In genomic region chr3:130818467-130819030, GRCm38 (mm10) we compare ENCODE assay signal across 8 mouse cellular contexts.
DNase-seq lines count a peak whose midpoint lies in the region; ATAC-seq and TF ChIP-seq lines count a peak whose summit lies in the region.

No protein-coding gene starts in this region.

- 3% methylated on average over 18 of the region's 18 CpGs for WGBS in embryonic facial prominence, embryonic 14.5 days
- 1% methylated on average over 18 of the region's 18 CpGs for WGBS in limb, embryonic 13.5 days
- under 1% methylated on average over 18 of the region's 18 CpGs for WGBS in midbrain, embryonic 16.5 days
- 7% methylated on average over 18 of the region's 18 CpGs for WGBS in spleen, adult 2 months

- no peaks in the 10 kb centered on the region for H3K36me3 ChIP-seq in embryonic facial prominence, embryonic 14.5 days (ENCODE audit: control insufficient read depth, insufficient read depth, low read length)
- H3K36me3 ChIP-seq in limb, embryonic 13.5 days = no peaks in the 10 kb centered on the region
- no peaks in the 10 kb centered on the region for H3K36me3 ChIP-seq in midbrain, embryonic 16.5 days (ENCODE audit: control insufficient read depth, insufficient read depth, low read length)
- no peaks in the 10 kb centered on the region for H3K36me3 ChIP-seq in spleen, adult 2 months (ENCODE audit: control insufficient read depth, insufficient read depth, low read length)

- H3K27me3 ChIP-seq in embryonic facial prominence, embryonic 14.5 days (replicated peaks; ENCODE audit: control insufficient read depth, insufficient read depth, low read length) = no peaks in the 10 kb centered on the region
- H3K27me3 ChIP-seq in limb, embryonic 13.5 days = no peaks in the 10 kb centered on the region
- no peaks in the 10 kb centered on the region for H3K27me3 ChIP-seq in midbrain, embryonic 16.5 days (ENCODE audit: control insufficient read depth, insufficient read depth, low read depth, low read length)
- no peaks in the 10 kb centered on the region for H3K27me3 ChIP-seq in spleen, adult 2 months (ENCODE audit: control insufficient read depth, insufficient read depth, low read length)

- peak; percentile 80 for DNase-seq in 3134 (ENCODE audit: extremely low read depth, insufficient read length, low spot score)
- peak; percentile 90 to 95 for DNase-seq in adrenal gland, postnatal 36 days
- DNase-seq in embryonic facial prominence, embryonic 14.5 days (ENCODE audit: low spot score) = peak; percentile 93
- DNase-seq in heart, adult 9 months (ENCODE audit: low spot score in 2 of 2) = peak; percentile 24 to 67
- peak; percentile 80 for DNase-seq in kidney, adult 9 months
- peak; percentile 61 to 85 for DNase-seq in spleen, adult 2 months (ENCODE audit: low read depth in 1 of 2, low spot score in 2 of 2)

- H3K4me1 ChIP-seq in embryonic facial prominence, embryonic 14.5 days (ENCODE audit: control insufficient read depth, insufficient read depth, low read length) = peaks cover 17% of the 10 kb centered on the region
- peaks cover 22% of the 10 kb centered on the region for H3K4me1 ChIP-seq in limb, embryonic 13.5 days
- peaks cover 10% of the 10 kb centered on the region; the same call in 1 of the 2 replicates for H3K4me1 ChIP-seq in midbrain, embryonic 16.5 days (ENCODE audit: control insufficient read depth, insufficient read depth, low read length)
- H3K4me1 ChIP-seq in spleen, adult 2 months (ENCODE audit: control insufficient read depth, insufficient read depth, insufficient read length) = no peaks in the 10 kb centered on the region

- no peaks in the 10 kb centered on the region for H3K9me3 ChIP-seq in embryonic facial prominence, embryonic 14.5 days (ENCODE audit: control insufficient read depth, low read length)
- no peaks in the 10 kb centered on the region for H3K9me3 ChIP-seq in limb, embryonic 13.5 days
- no peaks in the 10 kb centered on the region; the same call in 1 of the 2 replicates for H3K9me3 ChIP-seq in midbrain, embryonic 16.5 days (replicated peaks; ENCODE audit: control insufficient read depth, low read length, poor library complexity, severe bottlenecking)

- no peak for TF ChIP-seq POLR2A in spleen, adult 2 months (IDR thresholded peaks at IDR 0.05; ENCODE audit: low read depth, low read length)

- H3K9ac ChIP-seq in embryonic facial prominence, embryonic 14.5 days (ENCODE audit: low read depth, low read length) = 0 out of 2 replicates have a peak overlapping the region, but pooled peaks have one; percentile 38
- peak overlapping the region; percentile 57 for H3K9ac ChIP-seq in limb, embryonic 13.5 days
- peak overlapping the region; percentile 49 for H3K9ac ChIP-seq in midbrain, embryonic 16.5 days (ENCODE audit: low read depth, low read length)

- H3K27ac ChIP-seq in embryonic facial prominence, embryonic 14.5 days (replicated peaks; ENCODE audit: low read depth, low read length) = no peak overlapping the region
- no peak overlapping the region for H3K27ac ChIP-seq in limb, embryonic 13.5 days
- H3K27ac ChIP-seq in midbrain, embryonic 16.5 days (ENCODE audit: low read length) = peak overlapping the region; percentile 48
- H3K27ac ChIP-seq in spleen, adult 2 months (ENCODE audit: insufficient read depth, low read length) = no peak overlapping the region

- TF ChIP-seq CTCF in spleen, adult 2 months (IDR thresholded peaks at IDR 0.05; ENCODE audit: extremely low read depth, insufficient read depth, insufficient read length, insufficient replicate concordance) = peak; percentile 91

- ATAC-seq in embryonic facial prominence, embryonic 14.5 days (ENCODE audit: low read depth) = peak; percentile 79
- peak; percentile 51; the same call in 1 of the 2 replicates for ATAC-seq in limb, embryonic 13.5 days (ENCODE audit: low FRiP score, low read depth)
- ATAC-seq in midbrain, embryonic 16.5 days = peak; percentile 86

- H3K4me2 ChIP-seq in embryonic facial prominence, embryonic 14.5 days (ENCODE audit: low read depth, low read length) = peak overlapping the region; percentile 52
- H3K4me2 ChIP-seq in limb, embryonic 13.5 days (replicated peaks) = peak overlapping the region; percentile 62
- peak overlapping the region; percentile 63 for H3K4me2 ChIP-seq in midbrain, embryonic 16.5 days (ENCODE audit: low read length)

- peak overlapping the region; percentile 31 for H3K4me3 ChIP-seq in embryonic facial prominence, embryonic 14.5 days (ENCODE audit: low read depth, low read length)
- peak overlapping the region; percentile 35 for H3K4me3 ChIP-seq in limb, embryonic 13.5 days
- peak overlapping the region; percentile 29 for H3K4me3 ChIP-seq in midbrain, embryonic 16.5 days (ENCODE audit: low read depth, low read length)
- H3K4me3 ChIP-seq in spleen, adult 2 months (ENCODE audit: extremely low read depth, insufficient read depth, insufficient read length) = peak overlapping the region; percentile 29
